Mouse (Mus musculus) lung, postnatal 0 days (tissue): ENCODE measurements around the gene Timm8a2. TPM values are rescaled to one million over a fixed set of nuclear protein-coding genes. Genes with fewer than 3 reads are reported as not detected.

Source experiments
- ATAC-seq: fragments of 200-750 bp; cut with Nextera tagmentation; 2 replicates; pipeline ENCODE4 v1.8.0; 2017; ENCODE audit warnings: moderate library complexity
- DNase-seq: peaks from one replicate; pipeline ENCODE4 v3.0.0-alpha.2; 2016; ENCODE audit warnings: low spot score
- H3K27ac ChIP-seq: fragments of 300-500 bp; sonication (generic); 2 replicates; pipeline ENCODE4 v1.5.1; 2014; ENCODE audit warnings: antibody characterized with exemption, mild to moderate bottlenecking, low read length, mixed read lengths
- H3K27me3 ChIP-seq: fragments of 300-500 bp; sonication (generic); replicated peaks from 2 replicates; pipeline ENCODE4 v1.6.1; 2014; ENCODE audit warnings: low read length, mixed read lengths; ENCODE audit not compliant: insufficient read depth
- H3K36me3 ChIP-seq: fragments of 300-500 bp; sonication (generic); 2 replicates; pipeline ENCODE4 v1.6.1; 2014; ENCODE audit warnings: low read length, mixed read lengths; ENCODE audit not compliant: insufficient read depth
- H3K4me1 ChIP-seq: fragments of 300-500 bp; sonication (generic); 2 replicates; pipeline ENCODE4 v1.6.1; 2014; ENCODE audit warnings: antibody characterized with exemption, low read depth, low read length, mixed read lengths; ENCODE audit not compliant: insufficient read depth
- H3K4me2 ChIP-seq: fragments of 300-500 bp; sonication (generic); replicated peaks from 2 replicates; pipeline ENCODE4 v1.6.1; 2014; ENCODE audit warnings: low read depth, mild to moderate bottlenecking, low read length, moderate library complexity, mixed read lengths
- H3K4me3 ChIP-seq: fragments of 300-500 bp; sonication (generic); 2 replicates; pipeline ENCODE4 v1.5.1; 2014; ENCODE audit warnings: low read depth, low read length
- H3K9ac ChIP-seq: fragments of 300-500 bp; sonication (generic); replicated peaks from 2 replicates; pipeline ENCODE4 v1.6.1; 2014; ENCODE audit warnings: low read depth, mild to moderate bottlenecking
- H3K9me3 ChIP-seq: fragments of 300-500 bp; sonication (generic); 2 replicates; pipeline ENCODE4 v1.6.1; 2016; ENCODE audit warnings: low read length, mixed read lengths
- CTCF ChIP-seq: IDR thresholded peaks from 2 replicates; pipeline ENCODE4 v1.5.1; 2016; ENCODE audit warnings: antibody characterized with exemption, mild to moderate bottlenecking
- EP300 ChIP-seq: IDR thresholded peaks from 2 replicates; pipeline ENCODE4 v1.6.1; 2016; ENCODE audit warnings: antibody characterized with exemption, mild to moderate bottlenecking, control low read depth
- WGBS: fragments of 180-500 bp; shearing (Covaris S2); extraction: QIAGEN DNeasy Blood & Tissue Kit; methylation state at CpG from one replicate; pipeline ENCODE4 v1.1.7; 2014; 5-methylcytosine and 5-hydroxymethylcytosine counted together
- polyA plus RNA-seq: library from polyadenylated mRNA; unstranded; fragments of >200 nt; fragmentation: Nextera tagmentation; extraction: Ambion mirVana; gene quantifications from 2 replicates; pipeline ENCODE4 v1.2.1, GENCODE M21; 2015

Gene Timm8a2
- polyA plus RNA-seq, 1 experiment from 2014 or later: not detected

DNA sequence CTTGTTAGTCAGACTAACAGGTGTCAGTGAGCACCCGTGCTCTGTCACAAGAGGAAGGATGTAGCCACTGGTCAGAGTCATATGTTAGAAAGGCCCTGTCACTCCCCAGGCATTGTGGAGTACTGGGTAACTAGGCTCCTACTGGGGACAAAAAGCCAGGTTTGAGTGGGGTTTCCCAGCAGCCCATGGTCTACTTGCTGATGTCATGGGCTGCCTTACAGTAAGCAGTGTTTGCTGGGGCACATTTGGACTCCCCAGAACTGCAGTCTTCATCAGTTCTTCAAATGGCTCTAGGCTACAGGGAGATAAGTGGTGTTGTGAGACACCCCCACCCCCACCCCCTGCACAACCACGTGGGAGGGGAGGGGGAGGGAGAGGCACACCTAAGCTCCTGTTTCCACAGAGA lies 23.5 kb downstream of the Timm8a2 start:
- Histone ChIP-seq H3K9me3 (no peaks in the 10 kb centered on the region), H3K9ac (no peak overlapping the region), H3K36me3 (no peaks in the 10 kb centered on the region), H3K27me3 (no peaks in the 10 kb centered on the region), H3K4me2 (no peak overlapping the region), H3K4me3 (no peak overlapping the region), H3K27ac (no peak overlapping the region), H3K4me1 (no peaks in the 10 kb centered on the region)
- TF ChIP-seq EP300 (no peak), CTCF (no peak)
- 15% methylated on average over 2 of the region's 2 CpGs for WGBS
- DNase-seq (no peak), ATAC-seq (no peak)

DNA sequence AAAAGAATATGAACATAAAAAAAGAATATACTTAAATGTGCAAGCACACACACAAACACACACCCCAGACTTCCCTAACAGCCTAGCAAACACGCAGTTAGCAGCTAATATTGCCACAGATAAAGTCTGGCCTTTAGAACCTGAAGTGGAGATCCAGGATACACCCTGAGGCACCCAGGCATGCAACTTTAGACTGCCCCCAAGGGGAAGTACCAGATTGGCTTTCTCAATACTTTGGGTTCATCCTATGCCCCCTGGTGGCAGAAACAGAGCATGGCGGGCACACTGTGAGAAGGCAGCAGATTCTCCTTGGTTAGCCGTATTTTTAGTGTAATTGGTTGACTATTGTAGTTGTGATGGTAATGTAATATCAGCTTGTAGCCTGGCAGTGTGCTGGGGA lies 26.2 kb downstream of the Timm8a2 start:
- ATAC-seq (peak; percentile 69), DNase-seq (peak; percentile 90)
- Histone ChIP-seq H3K9me3 (no peaks in the 10 kb centered on the region), H3K4me1 (no peaks in the 10 kb centered on the region), H3K36me3 (no peaks in the 10 kb centered on the region), H3K4me2 (no peak overlapping the region), H3K27me3 (no peaks in the 10 kb centered on the region), H3K4me3 (no peak overlapping the region), H3K27ac (no peak overlapping the region), H3K9ac (no peak overlapping the region)
- TF ChIP-seq EP300 (no peak), CTCF (peak; percentile 99)
- WGBS: 11% methylated on average over 3 of the region's 3 CpGs

DNA sequence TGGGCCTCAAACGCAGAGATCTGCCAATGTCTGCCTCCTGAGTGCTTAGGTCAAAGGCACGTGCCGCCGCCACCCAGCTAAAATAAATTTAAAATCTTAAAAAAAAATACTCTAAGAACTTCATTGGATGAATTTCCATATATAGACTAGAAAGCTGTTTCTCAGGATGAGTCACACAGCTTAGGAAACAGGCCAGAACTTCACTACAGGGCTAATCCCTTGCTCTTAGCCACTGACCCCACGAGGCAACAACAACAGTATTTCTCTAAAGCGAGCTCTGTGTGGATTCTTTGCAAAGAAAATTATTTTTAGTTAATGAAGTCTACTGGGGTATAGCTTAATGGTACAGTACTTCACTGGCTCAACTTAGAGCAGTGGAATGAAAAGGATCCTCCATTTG lies 26.9 kb downstream of the Timm8a2 start:
- WGBS: 83% methylated on average over 6 of the region's 6 CpGs
- Histone ChIP-seq H3K27ac (no peak overlapping the region), H3K4me2 (no peak overlapping the region), H3K9ac (no peak overlapping the region), H3K4me3 (no peak overlapping the region), H3K27me3 (no peaks in the 10 kb centered on the region), H3K4me1 (no peaks in the 10 kb centered on the region), H3K36me3 (no peaks in the 10 kb centered on the region), H3K9me3 (no peaks in the 10 kb centered on the region)
- TF ChIP-seq EP300 (no peak), CTCF (no peak)
- DNase-seq: no peak
- ATAC-seq: no peak

DNA sequence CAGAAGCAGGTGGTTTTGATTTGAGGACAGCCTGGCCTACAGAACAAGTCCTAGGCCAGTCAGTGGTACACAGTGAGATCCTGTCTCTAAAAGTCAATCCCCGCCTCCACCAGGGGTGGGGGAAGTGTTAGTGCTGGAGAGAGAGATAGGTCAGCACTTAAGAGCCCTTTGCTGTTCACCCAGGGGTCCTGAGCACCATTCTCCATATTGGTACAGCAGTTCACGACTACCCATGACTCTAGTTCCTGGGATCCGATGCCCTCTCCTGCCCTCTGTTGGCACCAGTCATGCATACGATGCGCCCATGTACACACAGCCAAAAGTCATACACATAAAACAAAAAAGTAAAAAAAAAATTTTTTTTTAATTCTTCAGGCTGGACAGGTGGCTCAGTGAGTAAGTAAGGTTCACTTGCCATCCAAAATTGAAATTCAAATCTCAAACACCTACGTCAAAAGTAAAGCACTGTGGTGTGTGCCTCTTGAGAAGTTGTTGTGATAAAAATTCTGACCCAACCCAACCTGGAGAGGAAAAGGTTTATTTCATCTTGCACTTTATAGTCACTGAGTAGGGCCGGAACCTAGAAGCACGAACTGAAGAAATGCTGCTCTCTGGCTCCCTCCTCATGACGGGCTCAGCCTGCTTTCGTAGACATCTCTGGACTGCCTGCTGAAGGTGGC lies 28.1 kb downstream of the Timm8a2 start:
- Histone ChIP-seq H3K27ac (no peak overlapping the region), H3K4me3 (no peak overlapping the region), H3K9ac (no peak overlapping the region), H3K27me3 (no peaks in the 10 kb centered on the region), H3K36me3 (no peaks in the 10 kb centered on the region), H3K9me3 (no peaks in the 10 kb centered on the region), H3K4me1 (no peaks in the 10 kb centered on the region), H3K4me2 (no peak overlapping the region)
- TF ChIP-seq EP300 (no peak), CTCF (no peak; the same call in 1 of the 2 replicates)
- no peak for DNase-seq
- 75% methylated on average over 10 of the region's 10 CpGs for WGBS
- no peak for ATAC-seq

DNA sequence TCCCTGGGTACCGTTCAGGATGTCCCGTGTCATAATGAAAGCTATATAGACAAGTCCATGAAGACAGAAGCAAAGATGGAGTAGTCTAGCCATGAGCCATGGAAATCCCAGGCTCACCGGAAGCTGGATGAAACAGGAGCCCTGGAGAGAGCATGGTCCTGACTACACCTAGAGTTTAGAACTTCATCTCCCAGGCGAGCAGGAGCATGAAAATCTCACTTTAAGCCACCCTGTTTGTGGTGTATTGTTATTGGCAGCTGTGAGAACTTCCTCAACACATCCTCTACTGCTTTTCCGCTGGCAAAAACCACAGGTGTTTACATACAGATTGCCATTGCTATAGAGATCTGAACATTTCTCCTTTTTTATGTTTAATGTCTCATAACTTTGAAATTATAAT lies 29.1 kb downstream of the Timm8a2 start:
- Histone ChIP-seq H3K27ac (no peak overlapping the region), H3K9me3 (no peaks in the 10 kb centered on the region), H3K27me3 (no peaks in the 10 kb centered on the region), H3K36me3 (no peaks in the 10 kb centered on the region), H3K4me3 (no peak overlapping the region), H3K9ac (no peak overlapping the region), H3K4me1 (no peaks in the 10 kb centered on the region), H3K4me2 (no peak overlapping the region)
- ATAC-seq (no peak), DNase-seq (no peak)
- TF ChIP-seq EP300: no peak
- no peak for TF ChIP-seq CTCF
- WGBS: 56% methylated on average over 5 of the region's 5 CpGs

DNA sequence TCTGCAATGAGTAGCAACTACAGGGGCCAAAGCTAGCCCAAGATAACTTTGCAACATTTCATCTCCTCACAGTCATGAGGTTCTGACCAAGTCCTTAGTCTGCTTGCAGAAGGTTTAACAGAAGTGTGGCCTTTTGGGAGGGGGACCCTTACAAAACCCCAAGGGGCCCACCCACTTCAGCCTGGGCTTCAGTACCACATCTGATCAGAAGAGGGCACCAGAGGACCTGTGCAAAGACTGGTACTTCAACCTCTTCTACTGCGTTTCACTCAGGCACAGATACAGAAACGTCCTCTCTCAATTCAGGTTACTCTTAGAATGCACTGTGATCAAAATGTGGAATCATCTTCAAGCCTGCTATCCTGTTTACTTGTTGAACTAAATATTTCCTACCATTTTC lies 30.0 kb downstream of the Timm8a2 start:
- no peaks in the 10 kb centered on the region for H3K9me3 ChIP-seq
- 2% methylated on average over 2 of the region's 2 CpGs for WGBS
- no peak overlapping the region for H3K27ac ChIP-seq
- H3K4me1 ChIP-seq: peaks cover 3% of the 10 kb centered on the region; the same call in 1 of the 2 replicates
- H3K9ac ChIP-seq: no peak overlapping the region
- no peaks in the 10 kb centered on the region for H3K36me3 ChIP-seq
- DNase-seq (peak; percentile 73), ATAC-seq (no peak)
- H3K27me3 ChIP-seq: no peaks in the 10 kb centered on the region
- no peak overlapping the region for H3K4me3 ChIP-seq
- TF ChIP-seq EP300 (no peak), CTCF (peak; percentile 95)
- H3K4me2 ChIP-seq: no peak overlapping the region
